Mouse (Mus musculus) heart, embryonic 11.5 days (tissue): ENCODE measurements around the gene Cdca7. TPM values are rescaled to one million over a fixed set of nuclear protein-coding genes. Genes with fewer than 3 reads are reported as not detected.

Experiments
- ATAC-seq: fragments of 200-750 bp; cut with Nextera tagmentation; replicated peaks from 2 replicates; pipeline ENCODE4 v1.8.0; 2017; ENCODE audit warnings: moderate library complexity; ENCODE audit not compliant: insufficient number of reproducible peaks, low FRiP score, low TSS enrichment
- H3K27ac ChIP-seq: fragments of 300-500 bp; sonication (generic); 2 replicates; pipeline ENCODE4 v1.5.1; 2014; ENCODE audit warnings: mild to moderate bottlenecking, low read depth, low read length
- H3K27me3 ChIP-seq: fragments of 300-500 bp; sonication (generic); 2 replicates; pipeline ENCODE4 v1.6.1; 2014; ENCODE audit warnings: mild to moderate bottlenecking, low read length, mixed read lengths; ENCODE audit not compliant: control insufficient read depth, insufficient read depth
- H3K36me3 ChIP-seq: fragments of 300-500 bp; sonication (generic); 2 replicates; pipeline ENCODE4 v1.6.1; 2014; ENCODE audit warnings: mild to moderate bottlenecking, low read length, moderate library complexity, mixed read lengths; ENCODE audit not compliant: control insufficient read depth, insufficient read depth
- H3K4me1 ChIP-seq: fragments of 300-500 bp; sonication (generic); 2 replicates; pipeline ENCODE4 v1.6.1; 2014; ENCODE audit warnings: low read length; ENCODE audit not compliant: control insufficient read depth, insufficient read depth
- H3K4me2 ChIP-seq: fragments of 300-500 bp; sonication (generic); 2 replicates; pipeline ENCODE4 v1.6.1; 2014; ENCODE audit warnings: mild to moderate bottlenecking, moderate library complexity
- H3K4me3 ChIP-seq: fragments of 300-500 bp; sonication (generic); 2 replicates; pipeline ENCODE4 v1.5.1; 2014; ENCODE audit warnings: low read depth, low read length
- H3K9ac ChIP-seq: fragments of 300-500 bp; sonication (generic); 2 replicates; pipeline ENCODE4 v1.6.1; 2014; ENCODE audit warnings: mild to moderate bottlenecking, low read depth, low read length, moderate library complexity
- H3K9me3 ChIP-seq: fragments of 300-500 bp; sonication (generic); replicated peaks from 2 replicates; pipeline ENCODE4 v1.6.1; 2016; ENCODE audit warnings: low read length; ENCODE audit not compliant: control insufficient read depth
- WGBS: fragments of 180-500 bp; shearing (Covaris S2); extraction: QIAGEN DNeasy Blood & Tissue Kit; methylation state at CpG from one replicate; pipeline ENCODE4 v1.1.7; 2014; ENCODE audit not compliant: insufficient replicate concordance; 5-methylcytosine and 5-hydroxymethylcytosine counted together
- polyA plus RNA-seq: library from polyadenylated mRNA; unstranded; fragments of >200 nt; fragmentation: Nextera tagmentation; extraction: Ambion mirVana; gene quantifications from 2 replicates; pipeline ENCODE4 v1.2.1, GENCODE M21; 2014

Cdca7 gene
- 61.8 and 64.3 TPM in 2 replicates for polyA plus RNA-seq

DNA sequence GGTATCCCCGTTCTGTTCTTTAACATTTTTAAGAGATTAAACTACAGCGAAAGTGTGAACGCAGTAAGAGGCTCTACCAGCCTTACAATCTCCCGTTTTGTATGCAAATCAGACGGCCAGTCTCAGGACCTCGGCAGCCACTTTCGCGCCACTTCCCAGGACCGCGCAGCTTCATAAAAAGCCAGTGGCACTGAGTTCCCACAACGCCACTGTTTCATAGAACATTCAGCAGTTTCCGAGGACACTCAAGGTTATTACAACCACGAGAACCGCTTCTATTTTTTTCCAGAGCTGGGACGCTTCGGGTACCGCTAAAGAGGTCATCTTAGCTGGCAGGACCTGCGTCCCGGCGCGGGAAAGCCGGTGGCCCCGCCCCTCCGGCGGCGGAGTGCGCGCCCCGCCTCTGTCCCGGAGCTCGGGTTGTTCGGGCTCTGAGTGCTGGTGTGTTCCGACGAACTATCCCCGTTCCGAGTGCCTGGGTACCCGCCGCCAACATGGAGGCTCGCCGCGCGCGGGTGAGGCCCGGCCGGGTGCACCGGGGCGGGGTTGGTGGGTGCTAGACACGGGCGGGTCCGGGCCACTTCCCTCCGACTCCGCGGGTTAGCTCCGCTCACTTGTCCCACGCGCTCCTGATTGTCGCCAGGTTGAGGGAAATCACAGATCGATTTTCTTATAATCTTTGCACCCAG, at the start of gene Cdca7:
Gene Cdca7 (plus strand): TSS at position 363 of the 689 bp plus-strand sequence.
- Histone ChIP-seq H3K9ac (peak within 1 kb of the TSS; percentile 84), H3K4me2 (peak within 1 kb of the TSS; percentile 75), H3K4me3 (peak within 1 kb of the TSS; percentile 86), H3K4me1 (peaks cover 13% of the 10 kb centered on the region), H3K9me3 (no peaks in the 10 kb centered on the region), H3K27me3 (no peaks in the 10 kb centered on the region), H3K27ac (peak within 1 kb of the TSS; percentile 86), H3K36me3 (0 out of 2 replicates have a peak, but pooled peaks cover 2% of the 10 kb centered on the region)
- under 1% methylated on average over 58 of the region's 58 CpGs for WGBS
- ATAC-seq: peak; percentile 81

DNA sequence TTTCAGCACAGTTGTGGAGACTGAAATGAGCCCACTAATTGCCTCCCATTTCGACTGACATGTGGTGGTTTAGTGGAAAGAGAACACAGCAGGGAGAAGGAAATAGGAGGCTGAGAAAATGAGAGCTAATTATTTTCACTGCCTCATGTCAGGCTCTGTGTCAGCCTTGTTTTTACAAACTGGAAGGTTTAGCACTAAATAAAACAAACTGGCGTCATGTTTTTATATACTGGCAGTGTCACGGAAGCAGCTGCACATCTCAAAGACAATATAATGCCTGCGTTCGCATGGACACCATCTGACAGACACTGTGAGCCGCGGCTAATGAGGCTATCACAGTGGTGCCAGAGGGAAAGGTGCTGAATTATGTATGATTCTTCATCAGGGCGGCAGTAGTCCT, 49.2 kb upstream of the Cdca7 start:
- Histone ChIP-seq H3K36me3 (no peaks in the 10 kb centered on the region), H3K4me3 (no peak overlapping the region), H3K4me1 (no peaks in the 10 kb centered on the region), H3K27me3 (no peaks in the 10 kb centered on the region), H3K9me3 (no peaks in the 10 kb centered on the region), H3K27ac (no peak overlapping the region), H3K9ac (no peak overlapping the region), H3K4me2 (no peak overlapping the region)
- 63% methylated on average over 8 of the region's 8 CpGs for WGBS
- ATAC-seq: no peak

DNA sequence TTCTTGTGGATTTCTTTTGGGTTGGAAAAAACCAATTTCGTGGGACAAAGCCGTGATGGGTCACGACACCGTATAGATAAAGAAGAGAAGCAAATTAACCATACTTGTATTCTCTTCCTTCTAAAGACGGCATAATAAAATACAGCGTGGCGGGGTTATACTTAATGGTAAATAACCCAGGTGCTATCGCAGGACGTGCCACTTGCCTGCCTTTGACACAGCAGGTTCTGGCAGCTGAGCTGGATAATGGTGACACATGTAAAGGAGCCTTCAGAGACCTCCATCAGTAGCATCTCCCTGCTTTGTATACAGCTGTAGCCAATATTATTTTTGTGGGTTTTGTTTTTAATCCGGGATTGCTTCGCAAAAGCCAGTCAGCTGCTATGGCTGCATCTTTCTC, 48.7 kb upstream of the Cdca7 start:
- H3K4me2 ChIP-seq: no peak overlapping the region
- H3K27me3 ChIP-seq: no peaks in the 10 kb centered on the region
- H3K4me3 ChIP-seq: no peak overlapping the region
- H3K4me1 ChIP-seq: no peaks in the 10 kb centered on the region
- H3K9me3 ChIP-seq: no peaks in the 10 kb centered on the region
- no peak overlapping the region for H3K27ac ChIP-seq
- H3K36me3 ChIP-seq: no peaks in the 10 kb centered on the region
- WGBS: 88% methylated on average over 11 of the region's 11 CpGs
- no peak overlapping the region for H3K9ac ChIP-seq
- ATAC-seq: no peak

DNA sequence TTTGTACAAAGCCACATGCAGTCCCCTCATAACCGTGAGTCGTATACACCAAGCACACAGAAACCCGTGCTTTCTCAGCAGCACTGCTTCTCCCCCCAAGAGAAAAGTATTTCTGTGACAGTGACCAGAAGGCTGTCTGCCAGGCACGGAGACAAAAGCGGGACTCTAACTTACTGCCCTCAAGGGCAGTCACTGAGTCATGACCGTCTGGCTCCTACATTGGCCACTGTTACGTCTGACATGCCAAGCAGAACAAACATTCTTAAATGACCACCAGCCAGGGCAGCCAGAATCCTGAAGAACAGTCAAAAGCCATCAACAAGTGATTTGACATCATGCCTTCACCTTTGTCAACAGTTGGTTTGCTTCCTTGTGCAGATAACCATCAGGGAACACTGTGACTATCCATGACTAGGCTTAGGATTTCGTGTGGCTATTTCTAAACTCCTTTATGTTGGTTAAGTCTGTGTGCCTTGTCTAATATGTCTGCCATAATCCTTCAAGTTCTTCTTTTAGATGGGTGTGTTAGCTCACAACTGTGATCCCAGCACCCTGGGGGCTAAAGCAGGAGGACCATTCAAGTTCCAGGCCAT, 36.9 kb upstream of the Cdca7 start:
- Histone ChIP-seq H3K9me3 (no peaks in the 10 kb centered on the region), H3K9ac (no peak overlapping the region), H3K4me2 (no peak overlapping the region), H3K4me3 (no peak overlapping the region), H3K4me1 (no peaks in the 10 kb centered on the region), H3K36me3 (no peaks in the 10 kb centered on the region), H3K27me3 (no peaks in the 10 kb centered on the region), H3K27ac (no peak overlapping the region)
- no peak for ATAC-seq
- WGBS: 70% methylated on average over 8 of the region's 8 CpGs

DNA sequence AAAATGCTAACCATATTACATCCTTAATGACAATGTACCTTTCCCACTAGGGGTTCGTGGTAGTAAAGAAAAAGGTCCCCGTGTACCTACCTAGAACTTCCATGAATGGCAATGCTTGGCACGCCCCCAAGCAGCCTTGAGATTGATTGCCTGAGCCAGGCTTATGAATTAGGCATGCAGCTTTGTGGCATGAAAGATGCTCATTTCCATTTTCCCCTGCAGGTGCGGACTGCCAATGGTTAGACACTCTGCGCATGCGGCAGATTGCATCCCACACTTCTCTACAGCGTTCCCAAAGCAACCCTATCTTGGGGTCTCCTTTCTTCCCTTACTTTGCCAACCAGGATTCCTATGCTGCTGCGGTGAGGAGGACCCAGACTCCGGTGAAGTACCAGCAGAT, 34.9 kb upstream of the Cdca7 start:
- Histone ChIP-seq H3K27ac (no peak overlapping the region), H3K9ac (no peak overlapping the region), H3K36me3 (no peaks in the 10 kb centered on the region), H3K9me3 (no peaks in the 10 kb centered on the region), H3K4me1 (no peaks in the 10 kb centered on the region), H3K4me2 (no peak overlapping the region), H3K27me3 (no peaks in the 10 kb centered on the region), H3K4me3 (no peak overlapping the region)
- 86% methylated on average over 9 of the region's 9 CpGs for WGBS
- no peak for ATAC-seq

DNA sequence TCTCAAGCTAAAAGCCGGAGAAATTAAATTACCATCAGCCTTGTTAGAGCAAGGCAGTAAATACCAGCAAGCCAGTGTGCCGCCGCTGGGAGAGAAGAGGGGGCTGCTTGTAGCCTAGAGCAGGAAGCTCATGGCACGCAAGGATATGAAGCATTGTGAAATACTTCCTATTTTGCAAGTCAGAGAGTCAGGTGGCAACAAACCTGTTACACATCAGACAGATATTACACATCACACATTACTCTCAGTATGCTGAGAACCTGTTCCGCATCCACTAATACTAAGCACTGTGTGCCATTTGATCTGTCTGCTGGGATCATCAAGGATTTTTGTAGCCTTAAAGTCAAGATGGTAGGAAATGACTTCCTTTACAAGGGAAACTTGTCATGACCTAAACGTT, 33.1 kb upstream of the Cdca7 start:
- Histone ChIP-seq H3K27ac (no peak overlapping the region), H3K4me3 (no peak overlapping the region), H3K4me2 (no peak overlapping the region), H3K9ac (no peak overlapping the region), H3K36me3 (no peaks in the 10 kb centered on the region), H3K27me3 (no peaks in the 10 kb centered on the region), H3K4me1 (no peaks in the 10 kb centered on the region), H3K9me3 (no peaks in the 10 kb centered on the region)
- WGBS: 87% methylated on average over 6 of the region's 6 CpGs
- ATAC-seq: no peak

DNA sequence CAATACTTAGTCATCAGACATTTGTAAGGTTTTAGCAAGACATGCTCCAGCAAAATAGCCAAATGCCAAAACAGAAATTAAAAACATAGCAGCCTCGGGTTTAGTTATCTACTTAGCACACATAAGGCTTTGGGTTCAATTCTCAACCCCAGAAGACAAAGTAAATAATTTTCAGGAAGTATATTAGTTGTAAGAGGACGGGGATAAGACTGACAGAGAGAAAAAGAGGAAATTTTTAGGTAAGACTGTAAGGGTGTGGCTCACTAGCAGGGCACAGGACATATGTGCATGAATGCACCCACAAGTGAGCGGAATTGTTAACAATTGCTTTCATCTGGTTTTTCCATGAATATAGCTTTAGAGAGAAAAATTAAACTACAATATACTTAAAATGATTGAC, 32.0 kb upstream of the Cdca7 start:
- 81% methylated on average over 3 of the region's 3 CpGs for WGBS
- Histone ChIP-seq H3K27me3 (no peaks in the 10 kb centered on the region), H3K36me3 (no peaks in the 10 kb centered on the region), H3K4me3 (no peak overlapping the region), H3K4me1 (no peaks in the 10 kb centered on the region), H3K9ac (no peak overlapping the region), H3K9me3 (no peaks in the 10 kb centered on the region), H3K4me2 (no peak overlapping the region), H3K27ac (no peak overlapping the region)
- no peak for ATAC-seq

DNA sequence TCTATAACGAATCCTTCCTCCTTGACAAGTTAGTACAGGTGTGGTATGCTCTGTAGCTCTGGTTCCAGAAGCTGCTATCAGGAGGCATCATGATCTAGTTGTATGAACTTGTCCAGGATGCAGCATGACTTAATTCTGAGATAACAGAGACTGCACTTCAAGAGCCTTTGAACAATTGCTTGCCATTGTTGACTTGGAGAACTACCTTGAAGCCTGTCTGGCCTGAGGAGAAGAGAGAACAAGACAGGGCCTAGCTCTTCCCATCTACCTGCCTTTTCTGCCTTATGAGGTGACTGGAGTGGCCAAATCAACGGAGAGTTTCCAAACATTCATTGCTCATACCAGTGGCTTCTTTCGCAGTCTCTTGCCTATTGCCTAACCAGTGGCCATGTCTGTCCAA, 29.9 kb upstream of the Cdca7 start:
- no peak overlapping the region for H3K4me3 ChIP-seq
- H3K4me2 ChIP-seq: no peak overlapping the region
- no peak for ATAC-seq
- WGBS: 82% methylated on average over 3 of the region's 3 CpGs
- H3K9ac ChIP-seq: no peak overlapping the region
- no peaks in the 10 kb centered on the region for H3K9me3 ChIP-seq
- H3K27me3 ChIP-seq: no peaks in the 10 kb centered on the region
- H3K27ac ChIP-seq: no peak overlapping the region
- H3K36me3 ChIP-seq: no peaks in the 10 kb centered on the region
- H3K4me1 ChIP-seq: no peaks in the 10 kb centered on the region

DNA sequence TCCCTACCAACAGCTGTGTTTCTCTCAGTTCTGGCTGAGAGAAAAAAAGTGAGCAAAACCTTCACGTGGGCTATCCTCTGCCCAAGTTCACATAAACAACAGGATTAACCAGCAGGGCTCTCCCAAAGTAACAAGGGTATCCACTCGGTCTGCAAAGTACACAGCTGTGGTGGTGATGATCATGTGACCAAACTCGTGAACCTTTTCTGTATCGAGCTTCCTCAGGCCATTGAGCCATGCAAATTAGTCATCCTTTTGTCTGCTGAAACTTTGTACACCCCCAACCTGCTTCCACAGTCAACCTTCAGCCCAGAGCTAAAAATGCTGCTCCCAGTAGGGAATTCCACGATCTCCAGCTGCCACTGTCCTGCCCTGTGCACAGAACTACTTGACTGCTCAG, 29.3 kb upstream of the Cdca7 start:
- H3K36me3 ChIP-seq: no peaks in the 10 kb centered on the region
- no peak overlapping the region for H3K27ac ChIP-seq
- H3K4me1 ChIP-seq: no peaks in the 10 kb centered on the region
- H3K4me2 ChIP-seq: no peak overlapping the region
- no peak overlapping the region for H3K4me3 ChIP-seq
- ATAC-seq: no peak
- H3K27me3 ChIP-seq: no peaks in the 10 kb centered on the region
- 48% methylated on average over 5 of the region's 5 CpGs for WGBS
- no peak overlapping the region for H3K9ac ChIP-seq
- H3K9me3 ChIP-seq: no peaks in the 10 kb centered on the region
